Mouse (Mus musculus) CD8-positive naive resting alpha-beta T cell, adult 2 months (primary cell): ENCODE data around the gene Abca1.
A peak's percentile ranks its signal among the peaks of the same experiment; 100 is the strongest.

Source experiments
- DNase-seq, 2 experiments: peaks; one replicate each; pipeline ENCODE4 v3.0.0; 2022; ENCODE audit warnings: low read depth in 2 of 2, low spot score in 2 of 2

Gene Abca1

GRCm38 (mm10) chr4:53159767-53160166 is at the start of gene Abca1:
Gene Abca1, minus strand, starts transcription at chr4:53159895.
- peak; percentile 82 to 86 for DNase-seq

- DNase-seq: no peak
These were observed 44.8 kb upstream of the Abca1 start for GRCm38 (mm10) chr4:53204482-53204881.

GRCm38 (mm10) chr4:53203595-53204400 is 44.1 kb upstream of the Abca1 start:
- DNase-seq: no peak

- no peak for DNase-seq
These were observed 40.6 kb upstream of the Abca1 start for GRCm38 (mm10) chr4:53200276-53200675.

- DNase-seq: no peak
These were observed 38.1 kb upstream of the Abca1 start for GRCm38 (mm10) chr4:53197842-53198241.

GRCm38 (mm10) chr4:53196058-53196771 is 36.5 kb upstream of the Abca1 start:
- peak; percentile 68 to 73 for DNase-seq

- DNase-seq: no peak
These were observed 27.4 kb upstream of the Abca1 start for GRCm38 (mm10) chr4:53187071-53187470.

- no peak for DNase-seq
These were observed 26.9 kb upstream of the Abca1 start for GRCm38 (mm10) chr4:53186573-53186972.

- no peak for DNase-seq
These were observed 26.4 kb upstream of the Abca1 start for GRCm38 (mm10) chr4:53186141-53186540.

- DNase-seq: no peak
These were observed 21.8 kb upstream of the Abca1 start for GRCm38 (mm10) chr4:53181479-53181878.

GRCm38 (mm10) chr4:53179308-53179820 is 19.7 kb upstream of the Abca1 start:
- no peak for DNase-seq

GRCm38 (mm10) chr4:53178489-53178888 is 18.8 kb upstream of the Abca1 start:
- no peak for DNase-seq

- no peak for DNase-seq
These were observed 18.0 kb upstream of the Abca1 start for GRCm38 (mm10) chr4:53177696-53178095.

- no peak for DNase-seq
These were observed 15.2 kb upstream of the Abca1 start for GRCm38 (mm10) chr4:53174906-53175305.

GRCm38 (mm10) chr4:53170403-53170802 is 10.7 kb upstream of the Abca1 start:
- no peak for DNase-seq

- no peak for DNase-seq
These were observed 5.5 kb upstream of the Abca1 start for GRCm38 (mm10) chr4:53165231-53165630.

- peak; percentile 15 to 26 for DNase-seq
These were observed 519 bp downstream of the Abca1 start for GRCm38 (mm10) chr4:53159176-53159575.

GRCm38 (mm10) chr4:53158634-53159033 is 1.1 kb downstream of the Abca1 start:
- peak; percentile 78 to 85 for DNase-seq

GRCm38 (mm10) chr4:53155471-53155870 is 4.2 kb downstream of the Abca1 start:
- no peak for DNase-seq

GRCm38 (mm10) chr4:53153711-53154110 is 6.0 kb downstream of the Abca1 start:
- no peak for DNase-seq

GRCm38 (mm10) chr4:53153061-53153460 is 6.6 kb downstream of the Abca1 start:
- no peak for DNase-seq

GRCm38 (mm10) chr4:53152655-53153054 is 7.0 kb downstream of the Abca1 start:
- no peak for DNase-seq
